Mouse (Mus musculus) ES-Bruce4 (cell line): Measurements from ENCODE around the gene Olfr286. TPM values are rescaled to one million over a fixed set of nuclear protein-coding genes. Genes with fewer than 3 reads are reported as not detected.

ENCODE experiments used
- H3K27ac ChIP-seq: 2 replicates; pipeline ENCODE4 v1.5.1; 2012; ENCODE audit warnings: low read length, inconsistent platforms; ENCODE audit not compliant: insufficient read depth
- H3K27me3 ChIP-seq: 2 replicates; pipeline ENCODE4 v1.6.1; 2012; ENCODE audit warnings: mild to moderate bottlenecking, low read length, inconsistent platforms; ENCODE audit not compliant: control insufficient read depth, poor library complexity, insufficient read depth, severe bottlenecking
- H3K36me3 ChIP-seq: 2 replicates; pipeline ENCODE4 v1.6.1; 2012; ENCODE audit warnings: inconsistent platforms, mild to moderate bottlenecking, low read length, moderate library complexity; ENCODE audit not compliant: control insufficient read depth, poor library complexity, insufficient read depth, severe bottlenecking
- H3K4me1 ChIP-seq: one replicate; pipeline ENCODE4 v1.8.1; 2011; ENCODE audit warnings: low read length; ENCODE audit not compliant: control insufficient read depth, insufficient read depth
- H3K4me3 ChIP-seq: 2 replicates; pipeline ENCODE4 v1.5.1; 2011; ENCODE audit warnings: low read depth, mild to moderate bottlenecking, low read length
- H3K9ac ChIP-seq: 2 replicates; pipeline ENCODE4 v1.6.1; 2012; ENCODE audit warnings: low read depth, mild to moderate bottlenecking, inconsistent platforms; ENCODE audit not compliant: poor library complexity, severe bottlenecking
- H3K9me3 ChIP-seq: replicated peaks from 2 replicates; pipeline ENCODE4 v1.6.1; 2012; ENCODE audit warnings: mild to moderate bottlenecking, low read length, inconsistent platforms; ENCODE audit not compliant: control insufficient read depth, poor library complexity, insufficient read depth, severe bottlenecking
- CTCF ChIP-seq: IDR thresholded peaks from one replicate; pipeline ENCODE4 v1.8.1; 2011; ENCODE audit warnings: low read depth, low read length
- EP300 ChIP-seq: IDR thresholded peaks from 2 replicates; pipeline ENCODE4 v1.6.1; 2011; ENCODE audit warnings: low read depth, low read length; ENCODE audit not compliant: insufficient read depth
- POLR2A ChIP-seq: IDR thresholded peaks from one replicate; pipeline ENCODE4 v1.8.1; 2011; ENCODE audit warnings: low read length; ENCODE audit not compliant: insufficient read depth
- polyA plus RNA-seq: library from polyadenylated mRNA; stranded (reverse); fragments of >200 nt; gene quantifications from 2 replicates; pipeline ENCODE4 v1.2.4, GENCODE M21; 2011; ENCODE audit warnings: low read depth; ENCODE audit not compliant: missing spikeins, insufficient read depth, insufficient read length

The Olfr286 gene
- polyA plus RNA-seq, 1 experiment = not detected

GRCm38 (mm10) chr15:98225610-98226009 lies 8.6 kb downstream of the Olfr286 start:
- Histone ChIP-seq H3K36me3 (no peaks in the 10 kb centered on the region), H3K4me1 (no peaks in the 10 kb centered on the region), H3K27me3 (no peaks in the 10 kb centered on the region), H3K9me3 (no peaks in the 10 kb centered on the region), H3K27ac (no peak overlapping the region), H3K9ac (no peak overlapping the region), H3K4me3 (no peak overlapping the region)
- TF ChIP-seq CTCF = no peak
- no peak for TF ChIP-seq POLR2A
- TF ChIP-seq EP300 = no peak

GRCm38 (mm10) chr15:98222377-98222776 lies 11.9 kb downstream of the Olfr286 start:
- no peaks in the 10 kb centered on the region for H3K36me3 ChIP-seq
- no peak overlapping the region for H3K27ac ChIP-seq
- no peak overlapping the region for H3K4me3 ChIP-seq
- H3K27me3 ChIP-seq = no peaks in the 10 kb centered on the region
- H3K9ac ChIP-seq = no peak overlapping the region
- TF ChIP-seq EP300 (no peak), CTCF (no peak), POLR2A (no peak)
- H3K9me3 ChIP-seq = no peaks in the 10 kb centered on the region
- H3K4me1 ChIP-seq = no peaks in the 10 kb centered on the region

- H3K4me3 ChIP-seq = no peak within 1 kb of the TSS
- H3K9ac ChIP-seq = no peak within 1 kb of the TSS
- H3K9me3 ChIP-seq = no peaks in the 10 kb centered on the region
- TF ChIP-seq CTCF = no peak
- TF ChIP-seq EP300 = no peak
- TF ChIP-seq POLR2A = no peak
- no peaks in the 10 kb centered on the region for H3K4me1 ChIP-seq
- no peaks in the 10 kb centered on the region for H3K27me3 ChIP-seq
- no peak within 1 kb of the TSS for H3K27ac ChIP-seq
- H3K36me3 ChIP-seq = no peaks in the 10 kb centered on the region
Observed at GRCm38 (mm10) chr15:98220877-98221276, 13.4 kb downstream of the Olfr286 start, which contains the start of the genes Gm44579 and Olfr287. TSS of gene Gm44579 (minus strand) at chr15:98220977. TSS of gene Olfr287 (minus strand) at chr15:98221056.

- Histone ChIP-seq H3K9me3 (no peaks in the 10 kb centered on the region), H3K4me1 (no peaks in the 10 kb centered on the region), H3K4me3 (no peak overlapping the region), H3K27me3 (no peaks in the 10 kb centered on the region), H3K27ac (no peak overlapping the region), H3K9ac (no peak overlapping the region), H3K36me3 (no peaks in the 10 kb centered on the region)
- TF ChIP-seq EP300 (no peak), CTCF (no peak), POLR2A (no peak)
Observed at GRCm38 (mm10) chr15:98214130-98214529, 20.1 kb downstream of the Olfr286 start.

GRCm38 (mm10) chr15:98213336-98213870 lies 20.8 kb downstream of the Olfr286 start:
- H3K36me3 ChIP-seq = no peaks in the 10 kb centered on the region
- H3K27ac ChIP-seq = no peak overlapping the region
- H3K27me3 ChIP-seq = no peaks in the 10 kb centered on the region
- H3K4me3 ChIP-seq = no peak overlapping the region
- no peaks in the 10 kb centered on the region for H3K4me1 ChIP-seq
- no peak overlapping the region for H3K9ac ChIP-seq
- no peak for TF ChIP-seq CTCF
- no peak for TF ChIP-seq EP300
- no peak for TF ChIP-seq POLR2A
- no peaks in the 10 kb centered on the region for H3K9me3 ChIP-seq

GRCm38 (mm10) chr15:98209676-98210075 lies 24.6 kb downstream of the Olfr286 start:
- H3K9me3 ChIP-seq = no peaks in the 10 kb centered on the region
- H3K27me3 ChIP-seq = no peaks in the 10 kb centered on the region
- TF ChIP-seq POLR2A = no peak
- no peak overlapping the region for H3K9ac ChIP-seq
- no peak overlapping the region for H3K4me3 ChIP-seq
- no peaks in the 10 kb centered on the region for H3K36me3 ChIP-seq
- no peak overlapping the region for H3K27ac ChIP-seq
- H3K4me1 ChIP-seq = no peaks in the 10 kb centered on the region
